Mouse (Mus musculus): Measurements from ENCODE around the gene Dct. TPM values are rescaled to one million over a fixed set of nuclear protein-coding genes. Genes with fewer than 3 reads are reported as not detected.

Gene Dct
- under 1 TPM; 0.46 to 0.52 TPM for total RNA-seq (2021)

DNA sequence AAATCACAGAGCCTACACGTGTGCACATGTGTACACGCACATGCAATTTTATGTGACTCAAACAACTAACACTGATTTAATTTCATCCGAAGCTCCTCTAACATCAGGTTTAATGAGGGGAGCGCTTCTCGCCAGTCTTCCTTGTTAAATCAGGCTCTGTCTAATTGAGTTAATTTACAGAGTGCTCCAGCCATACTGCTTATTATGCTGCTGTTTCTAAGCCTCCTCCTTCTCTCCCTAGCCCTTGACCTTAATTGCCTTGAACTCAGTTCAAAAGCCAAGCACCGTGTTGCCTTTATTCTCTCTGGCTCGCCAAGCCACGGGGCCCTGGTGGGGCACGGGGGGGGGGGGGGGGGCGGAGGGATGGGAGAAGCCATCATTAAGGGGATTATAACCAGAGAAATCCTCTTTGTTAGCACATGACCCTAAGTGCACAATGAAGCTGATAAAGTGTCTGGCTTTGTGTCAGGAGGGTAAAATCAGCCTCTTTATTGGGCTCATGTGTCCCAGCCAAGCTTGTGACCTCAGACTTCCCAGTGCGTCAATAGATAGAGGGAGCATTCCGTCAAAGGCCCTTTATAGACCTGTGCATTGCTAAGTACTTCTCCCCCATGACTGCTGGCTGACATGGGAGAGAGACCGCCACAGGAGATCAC is at the start of gene Dct:
Dct (minus strand) TSS at position 270 of the 656 bp plus-strand sequence.
- DNase-seq = no peak

DNA sequence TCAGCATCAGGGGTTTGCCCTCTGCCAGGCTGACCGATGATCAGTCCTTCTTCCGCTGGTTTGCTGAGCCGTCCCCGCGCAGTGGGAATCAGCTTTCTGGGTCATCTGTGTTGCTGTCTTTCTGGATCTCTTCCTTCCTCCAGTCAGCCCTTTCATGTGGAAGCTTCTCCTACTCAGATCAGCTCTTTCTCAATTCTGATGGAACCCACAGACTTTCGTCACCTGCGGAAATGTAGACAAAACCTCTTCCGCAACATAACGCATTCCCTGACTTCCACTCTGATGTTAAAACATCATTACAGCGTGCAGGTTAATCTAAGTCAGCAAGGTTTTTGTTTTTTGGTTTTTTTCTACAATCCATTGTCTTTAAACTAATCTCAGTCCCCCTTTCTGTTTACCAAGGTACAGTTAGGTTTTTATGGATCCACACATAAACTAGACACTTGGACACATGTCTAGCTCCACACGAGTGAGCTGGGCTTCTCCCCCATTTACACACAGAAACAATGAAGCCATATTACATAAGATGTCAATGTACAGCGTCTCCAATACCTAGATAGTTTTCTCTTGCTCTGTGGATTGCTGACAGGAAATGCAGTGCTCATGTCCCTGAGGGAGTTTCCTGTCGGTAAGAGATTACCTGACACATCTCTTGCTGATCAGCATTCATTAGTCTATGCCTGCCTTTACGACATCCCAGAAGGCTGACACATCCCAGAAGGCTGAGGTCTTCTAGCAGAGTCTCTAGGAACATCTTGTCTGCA is 49.4 kb upstream of the Dct start:
- no peak for DNase-seq

DNA sequence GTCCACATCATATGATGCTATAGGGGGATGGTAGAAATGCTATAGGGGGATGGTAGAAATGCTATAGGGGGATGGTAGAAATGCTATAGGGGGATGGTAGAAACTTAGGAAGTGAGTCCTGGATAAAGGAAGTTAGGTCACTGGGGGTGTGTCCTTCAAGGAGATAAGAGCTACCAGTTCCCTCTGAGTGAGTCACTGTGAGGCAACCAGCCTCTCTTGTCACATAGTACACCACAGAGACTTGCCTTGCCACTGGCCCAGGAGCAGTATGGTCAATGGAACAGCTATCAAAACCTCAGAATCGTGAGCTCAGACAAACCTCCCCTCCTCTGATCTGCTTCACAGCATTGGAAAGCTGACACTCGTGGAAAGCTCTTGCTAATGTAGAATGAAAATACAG is 46.2 kb upstream of the Dct start:
- no peak for DNase-seq

DNA sequence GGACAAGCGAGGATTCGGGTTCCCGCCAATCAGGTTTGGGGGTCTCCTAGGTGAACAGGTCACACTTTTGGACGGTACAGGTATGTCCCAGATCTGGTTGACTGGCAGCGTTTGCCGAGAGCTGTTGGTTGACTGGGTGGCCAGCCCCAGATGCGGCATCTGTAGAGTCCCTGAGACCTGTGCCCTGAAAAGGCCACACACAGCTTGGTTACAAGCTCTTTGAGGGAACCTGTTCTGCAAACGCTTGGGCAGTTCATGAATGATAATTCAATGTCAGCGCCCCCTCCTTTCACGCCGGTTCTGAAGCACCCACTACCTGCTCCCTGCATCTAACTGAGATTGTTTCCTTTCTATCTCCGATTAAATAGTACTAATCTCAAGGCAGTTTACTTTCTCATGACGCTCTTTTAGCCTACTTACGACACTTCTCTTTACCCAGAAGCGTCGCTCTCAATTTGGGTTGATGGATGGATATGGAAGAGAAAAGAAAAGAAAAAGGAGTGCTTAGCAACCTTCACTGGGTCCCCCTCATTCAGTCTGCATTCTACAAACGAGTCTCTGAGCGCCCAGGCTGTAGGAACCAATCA is 37.9 kb upstream of the Dct start:
- peak in 1 of 2 experiments; percentile 45 for DNase-seq

DNA sequence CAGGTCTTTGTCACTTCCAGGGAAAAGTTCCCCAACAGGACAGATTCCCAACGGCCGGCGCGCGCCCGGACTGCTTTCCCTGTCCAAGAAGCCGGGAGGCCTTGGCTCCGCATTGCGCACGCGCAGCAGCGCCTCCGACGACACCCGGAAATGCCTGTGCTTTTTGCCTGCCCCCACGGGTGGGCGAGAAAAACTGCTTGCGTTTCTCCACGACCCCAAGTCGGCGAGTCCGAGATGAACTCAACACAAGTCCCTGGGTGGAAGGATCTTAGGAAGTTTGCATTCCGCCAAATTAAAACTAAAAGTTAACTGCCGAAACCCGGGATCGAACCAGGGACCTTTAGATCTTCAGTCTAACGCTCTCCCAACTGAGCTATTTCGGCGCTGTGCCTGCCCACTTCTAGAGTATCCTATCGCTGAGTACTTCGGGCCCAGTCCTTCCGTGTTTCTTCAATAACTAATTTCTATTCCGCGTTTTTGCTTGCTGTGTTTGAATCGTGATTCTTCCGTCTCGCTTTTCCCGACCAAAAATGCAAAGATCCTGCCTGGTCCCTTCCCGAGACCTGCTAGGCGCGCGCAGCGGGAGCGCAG is 37.3 kb upstream of the Dct start:
- DNase-seq = peak; percentile 89

DNA sequence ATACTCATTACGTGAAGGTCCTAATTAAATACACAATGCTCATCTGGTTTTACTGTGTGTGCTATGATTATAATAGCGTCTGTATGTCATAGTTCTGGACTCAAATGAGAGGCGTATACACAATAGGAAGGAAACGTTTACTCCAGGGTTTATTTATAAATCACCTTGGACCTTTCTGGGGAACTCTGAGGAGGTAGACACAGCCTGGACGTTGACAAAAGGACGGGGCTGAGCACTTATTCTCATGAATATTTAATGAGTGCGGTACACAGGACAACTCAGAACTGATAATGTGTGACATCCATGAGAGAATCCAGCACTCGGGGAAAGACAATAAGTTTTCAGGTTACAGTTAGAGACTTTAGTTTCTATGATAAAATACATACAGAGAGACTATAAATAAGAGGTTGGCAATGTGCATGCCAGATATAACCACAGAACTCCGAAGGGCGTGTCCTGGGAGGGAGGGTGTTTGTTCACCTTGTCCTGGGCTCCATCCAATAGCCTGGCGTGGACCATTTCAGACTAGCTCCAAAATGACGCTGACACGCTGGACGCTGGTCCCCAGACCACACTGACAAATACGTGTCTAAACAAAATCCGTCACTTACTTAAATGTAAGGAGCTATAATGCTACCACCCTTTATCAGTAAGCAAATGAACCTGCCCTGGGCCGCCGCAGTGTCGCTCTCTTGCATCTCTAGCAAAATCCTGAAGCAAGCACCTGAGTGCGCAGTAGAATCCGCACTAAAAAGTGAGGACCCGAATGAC is 36.6 kb upstream of the Dct start:
- no peak for DNase-seq

DNA sequence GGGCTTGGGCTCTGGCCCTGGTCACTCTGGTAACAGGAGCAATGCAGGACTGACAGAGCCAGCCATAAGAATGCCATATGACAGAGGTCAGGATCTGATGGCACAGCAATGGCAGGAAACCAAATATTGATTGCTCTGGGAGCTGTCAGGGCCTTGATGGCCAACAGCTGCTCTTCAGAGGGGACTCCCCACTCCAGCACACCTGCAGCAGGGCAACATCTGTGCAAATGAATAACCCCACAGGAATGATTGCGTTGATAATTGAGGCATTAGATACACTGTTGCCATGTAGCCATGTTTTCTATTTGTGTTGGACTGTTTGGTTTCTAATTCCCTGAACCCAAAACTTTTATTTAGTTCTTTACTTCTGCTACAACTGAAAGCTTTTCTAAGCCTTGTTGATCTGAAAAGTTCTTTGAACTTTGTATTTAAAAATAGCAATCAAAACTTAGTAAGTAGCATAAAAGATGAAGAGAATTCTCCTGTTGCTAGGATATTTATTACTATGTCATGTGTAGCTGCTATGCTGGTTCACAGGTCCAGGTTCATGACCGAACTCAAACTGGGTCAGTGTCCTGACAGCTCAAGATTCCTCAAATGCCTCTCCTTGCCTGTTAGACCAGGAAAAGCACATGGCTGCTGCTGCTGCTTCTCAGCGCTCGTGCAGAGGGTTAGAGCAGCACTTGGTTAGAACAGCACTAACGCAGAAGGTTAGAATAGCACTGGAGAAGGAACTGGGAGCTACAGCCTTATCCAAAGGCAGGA is 34.4 kb upstream of the Dct start:
- no peak for DNase-seq

DNA sequence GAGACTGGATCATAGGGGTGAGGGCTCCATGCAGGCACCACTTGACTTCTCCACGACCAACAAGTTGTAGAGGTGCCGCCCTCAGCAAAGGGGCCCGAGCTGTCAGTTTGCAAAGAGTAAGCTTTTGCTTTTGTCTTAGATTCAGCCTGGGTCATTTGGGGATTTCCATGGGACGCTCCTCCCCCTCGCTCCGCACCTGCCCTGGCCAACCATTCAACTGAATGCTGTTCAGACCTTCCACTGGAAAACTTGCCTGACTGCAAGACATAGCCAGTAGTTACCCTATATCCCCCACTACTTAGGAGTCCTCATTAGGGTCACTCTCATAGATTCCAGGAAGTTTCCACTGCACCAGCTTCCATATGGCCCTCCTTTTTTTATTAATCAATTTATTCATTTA is 31.8 kb upstream of the Dct start:
- DNase-seq = no peak

DNA sequence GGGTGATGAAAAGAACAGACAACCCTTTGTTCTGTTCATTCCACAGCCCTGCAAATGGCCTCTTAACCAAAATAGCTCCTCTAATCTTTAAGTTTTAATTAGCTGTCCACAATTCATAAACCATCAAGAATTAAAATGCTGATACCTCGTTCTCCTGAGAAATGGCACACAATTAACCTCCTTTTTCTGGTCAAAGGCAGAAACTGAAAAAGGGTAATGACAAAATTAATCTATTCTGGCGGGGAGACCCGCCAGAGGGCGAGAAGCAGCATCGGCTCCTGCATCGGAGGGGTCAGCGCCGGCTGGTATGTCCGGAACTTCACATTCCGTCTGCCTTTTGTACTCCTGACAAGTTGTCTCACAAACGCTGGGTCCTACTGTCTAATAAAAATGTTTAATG is 28.6 kb upstream of the Dct start:
- no peak for DNase-seq

DNA sequence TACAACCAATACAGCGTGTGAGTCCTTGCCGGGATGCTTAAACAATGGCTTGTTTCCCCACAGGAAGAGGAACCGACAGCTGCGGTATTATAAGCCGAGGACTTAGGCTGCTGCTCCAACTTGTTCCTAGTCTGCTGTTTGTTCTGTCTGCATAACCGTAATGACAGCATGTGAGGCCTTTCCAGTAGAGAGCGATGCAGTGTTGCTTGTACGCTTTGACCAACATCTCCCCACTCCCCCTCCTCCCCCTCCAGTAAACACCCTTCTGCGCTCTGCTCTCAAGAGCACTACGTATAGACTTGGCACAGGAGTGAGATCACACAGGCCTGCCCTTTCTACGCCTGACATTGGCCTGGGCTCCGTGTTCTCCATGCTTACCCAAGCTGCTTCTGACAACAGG is 18.1 kb upstream of the Dct start:
- DNase-seq = no peak

DNA sequence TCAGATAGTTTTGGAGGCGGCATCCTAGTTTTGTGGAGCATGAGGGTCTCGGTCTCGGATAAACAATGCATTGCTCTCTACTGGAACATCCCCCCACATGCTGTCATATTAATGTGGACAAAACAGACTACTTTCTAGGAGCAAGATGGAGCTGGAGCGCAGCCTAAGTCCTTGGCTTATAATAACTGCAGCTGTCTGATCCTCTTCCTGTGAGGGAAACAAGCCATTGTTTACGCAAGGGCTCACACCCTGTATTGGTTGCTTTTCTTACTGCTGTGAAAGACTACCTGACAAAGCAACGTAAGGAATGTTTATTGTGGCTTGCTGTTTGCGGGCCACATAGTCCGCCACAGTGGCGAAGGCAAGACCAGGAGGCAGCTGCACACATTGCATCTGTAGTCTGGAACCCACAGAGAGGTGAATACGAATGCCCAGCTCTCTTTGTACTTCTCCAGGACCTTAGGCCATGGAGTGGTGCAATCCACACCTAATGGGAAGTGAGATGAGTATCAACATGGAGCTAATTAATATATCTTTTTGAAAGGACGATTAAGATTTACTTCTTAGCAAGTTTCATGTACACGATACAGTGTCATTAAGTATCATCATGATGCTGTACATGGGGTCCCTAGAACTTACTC is 17.5 kb upstream of the Dct start:
- no peak for DNase-seq

DNA sequence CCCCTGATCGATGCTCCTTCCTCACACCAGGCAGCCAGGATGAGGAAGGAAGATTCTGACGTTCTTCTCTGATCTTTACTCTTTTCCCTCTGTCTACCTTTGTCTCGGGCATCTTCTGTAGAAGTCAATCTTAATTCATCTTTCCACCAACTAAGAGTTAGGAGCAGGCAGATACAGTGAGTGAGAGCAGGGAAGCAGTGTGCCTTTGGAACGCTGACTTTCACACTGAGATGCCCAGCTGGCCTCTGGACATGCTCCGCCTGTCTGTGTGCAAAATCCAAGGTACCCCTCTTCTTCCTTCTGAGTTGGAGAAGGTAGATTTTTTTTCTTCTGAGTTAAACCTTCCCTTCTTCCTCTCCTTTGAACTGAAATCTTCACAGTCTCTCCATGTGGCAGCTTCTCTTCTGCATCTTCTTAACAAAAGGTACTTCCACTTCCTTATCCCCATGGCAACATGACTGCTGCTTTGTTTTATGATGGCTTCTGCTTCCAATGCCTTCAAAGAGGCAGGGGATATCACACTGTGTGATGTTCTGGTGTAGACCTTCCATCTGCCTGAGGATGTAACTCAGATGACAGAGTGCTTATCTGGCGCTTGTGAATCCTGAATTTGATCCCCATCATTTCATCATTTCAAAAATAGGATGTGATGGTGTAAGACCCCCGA is 9.9 kb upstream of the Dct start:
- DNase-seq = no peak

DNA sequence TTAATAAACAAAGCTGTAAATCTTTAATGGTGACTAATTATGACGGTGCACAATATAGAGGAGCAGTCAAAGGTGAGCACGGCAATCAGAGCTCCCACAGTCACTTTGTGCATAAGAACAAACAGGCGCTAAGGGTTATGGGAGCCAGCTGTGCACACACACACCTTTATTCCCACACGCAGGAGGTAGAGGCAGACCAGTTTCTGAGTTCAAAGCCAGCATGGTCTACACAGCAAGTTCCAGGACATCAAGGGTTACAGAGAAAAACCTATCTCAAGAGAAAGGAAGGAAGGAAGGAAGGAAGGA is 6.5 kb upstream of the Dct start:
- no peak for DNase-seq

DNA sequence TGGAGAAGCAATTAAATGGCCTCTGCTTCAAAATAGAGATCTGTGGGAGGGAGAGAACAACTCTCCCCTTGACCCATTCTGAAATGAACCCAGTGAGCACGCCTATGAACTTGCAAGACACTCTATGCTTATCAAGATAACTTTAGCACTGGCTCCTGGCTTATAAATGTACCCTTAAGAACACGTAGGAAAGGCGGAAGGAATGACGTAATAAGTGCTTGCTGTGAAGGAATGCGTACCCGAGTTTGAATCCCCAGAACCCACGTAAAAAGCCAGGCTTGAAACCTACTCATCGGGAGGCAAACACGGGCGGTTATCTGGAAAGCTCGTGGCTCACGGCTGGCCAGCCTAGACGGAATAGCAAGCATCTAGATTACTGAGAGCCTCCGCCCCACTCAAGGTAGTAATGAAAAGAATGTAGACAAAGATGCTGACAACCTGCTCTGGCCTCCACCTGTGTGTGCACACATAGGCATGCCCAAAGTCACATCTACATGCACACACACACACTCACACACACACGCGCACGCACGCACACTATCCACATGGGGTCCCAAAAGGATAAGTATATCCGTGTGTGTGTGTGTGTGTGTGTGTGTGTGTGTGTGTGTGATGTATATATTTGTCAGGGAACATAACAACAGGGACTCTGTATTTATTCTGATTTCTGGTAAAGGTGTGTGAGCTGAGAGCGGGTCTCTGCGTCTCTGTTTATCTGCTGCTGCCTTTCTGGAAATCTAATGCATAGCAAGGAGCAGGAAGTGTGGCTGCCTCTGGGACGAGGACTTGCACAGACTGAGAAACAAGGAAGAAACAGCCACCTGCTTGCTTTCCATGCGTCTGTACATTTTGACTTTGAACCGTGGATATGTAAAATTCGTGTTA is 5.9 kb upstream of the Dct start:
- no peak for DNase-seq

DNA sequence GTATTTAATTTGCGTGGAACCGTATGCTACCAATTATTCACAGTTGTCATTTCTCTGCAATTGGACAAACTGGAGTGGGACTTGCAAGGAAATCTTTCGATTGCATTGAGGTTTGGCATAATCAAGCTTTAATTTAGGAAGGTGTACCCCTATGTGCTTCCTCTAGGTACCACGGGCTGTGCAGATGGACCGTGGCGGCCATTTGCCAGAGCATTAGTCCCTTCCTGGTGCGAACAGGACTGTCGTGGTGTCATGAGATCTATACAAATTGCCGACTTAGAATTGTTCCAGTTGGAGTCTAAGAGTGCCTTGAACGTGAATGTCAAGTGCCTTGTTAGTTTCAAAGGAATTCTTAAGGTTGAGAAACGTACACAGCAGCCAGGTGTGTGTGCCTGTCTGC is 726 bp upstream of the Dct start:
- DNase-seq = no peak

DNA sequence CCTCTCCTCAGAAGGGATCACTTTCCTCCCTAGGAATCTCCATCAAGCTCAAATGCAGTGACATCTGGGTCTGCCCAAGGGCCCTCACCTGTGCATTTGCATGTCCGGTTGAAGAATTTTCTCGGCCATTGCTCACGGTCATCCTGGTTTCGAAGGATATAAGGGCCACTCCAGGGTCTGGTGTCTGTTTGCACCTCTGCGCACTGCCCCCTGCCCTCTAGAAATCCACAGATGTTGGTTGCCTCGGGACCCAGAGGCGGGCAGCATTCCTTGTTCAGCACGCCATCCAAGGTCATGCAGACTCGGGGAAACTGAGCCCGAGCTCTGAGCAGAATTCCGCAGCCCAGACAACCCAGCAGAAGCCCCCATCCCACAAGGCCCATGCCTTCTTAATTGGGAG is 648 bp downstream of the Dct start:
- no peak for DNase-seq

DNA sequence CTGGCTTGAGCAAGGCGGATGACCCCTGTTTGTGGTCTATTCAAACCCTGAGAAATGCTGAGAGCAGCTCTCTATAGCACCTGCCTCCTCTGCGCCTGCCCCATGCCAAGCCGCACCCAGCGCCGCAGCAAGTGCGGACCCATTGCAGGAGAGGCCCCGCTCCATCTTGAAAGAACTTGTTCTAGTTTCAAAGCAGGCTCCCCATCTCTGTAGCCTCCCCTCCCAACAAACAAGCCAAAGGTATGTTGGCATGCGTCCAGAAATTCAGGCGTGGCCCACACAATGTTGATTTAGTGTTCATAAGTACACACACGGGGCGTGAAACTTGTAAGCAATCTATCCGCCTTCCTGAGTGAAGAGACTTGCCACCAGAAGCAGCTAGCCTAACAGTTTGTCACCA is 1.1 kb downstream of the Dct start:
- DNase-seq = no peak

DNA sequence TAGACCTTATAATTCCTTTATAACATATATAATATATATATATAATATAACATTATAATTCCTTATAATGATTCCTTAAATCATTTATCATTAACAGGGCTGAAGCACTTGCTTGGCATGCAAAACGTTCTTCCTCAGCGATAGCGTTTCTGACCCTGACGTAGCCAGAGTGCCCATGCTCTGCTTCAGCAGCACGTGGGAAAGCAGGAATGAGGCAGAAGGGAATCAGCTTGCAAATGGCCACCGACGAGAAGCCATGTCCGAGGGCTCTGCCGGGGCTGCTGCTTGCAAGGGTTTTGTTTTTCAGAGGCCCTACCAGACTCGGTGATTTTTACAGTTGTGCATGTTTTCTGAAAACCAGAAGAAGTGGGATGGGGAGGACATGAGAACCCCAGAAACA is 1.6 kb downstream of the Dct start:
- DNase-seq = no peak

DNA sequence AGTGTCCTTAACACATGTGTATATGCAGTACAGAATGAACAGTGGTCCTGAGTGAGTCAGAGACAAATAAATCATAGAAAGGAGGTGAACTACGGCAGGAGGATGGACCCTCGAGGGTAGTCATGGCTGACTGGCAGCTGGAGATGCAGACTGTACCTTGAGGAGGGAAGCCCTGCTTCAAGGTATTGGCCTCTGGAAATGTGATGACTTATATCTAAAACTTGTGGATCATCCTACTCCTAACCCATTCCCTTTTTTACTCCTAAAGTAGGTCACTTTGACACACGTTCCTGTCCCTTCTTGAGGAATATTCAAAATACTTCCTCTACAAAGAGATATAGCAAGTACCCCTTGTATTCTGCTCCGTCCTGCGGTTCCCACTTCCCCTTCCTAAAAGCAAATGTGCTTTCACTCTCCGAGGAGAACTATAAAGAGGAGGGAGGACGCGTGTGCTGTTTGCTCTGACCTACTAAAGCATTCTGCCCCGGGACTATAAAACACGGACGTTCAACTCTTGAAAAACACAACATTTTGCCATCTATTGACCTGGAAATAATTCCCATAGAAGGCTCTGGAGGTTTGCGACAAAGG is 2.3 kb downstream of the Dct start:
- DNase-seq = no peak

DNA sequence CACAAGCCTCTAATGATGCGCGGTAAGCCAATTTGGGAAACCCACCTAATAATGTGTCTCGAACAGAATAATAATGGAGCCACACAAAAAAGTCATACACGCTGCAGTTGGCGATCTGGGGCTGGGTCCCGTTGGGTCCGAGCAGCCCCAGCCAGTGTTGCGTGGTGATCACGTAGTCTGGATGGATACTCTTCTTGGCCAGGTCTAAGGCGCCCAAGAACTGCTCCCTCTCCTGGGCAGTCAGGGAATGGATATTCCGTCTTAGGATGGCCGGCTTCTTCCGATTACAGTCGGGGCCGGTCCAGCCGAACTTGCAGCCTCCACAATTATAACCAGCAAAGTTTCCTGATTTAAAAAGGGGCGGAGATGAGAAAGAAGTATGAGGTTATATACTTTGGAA is 9.1 kb downstream of the Dct start:
- peak in 1 of 2 experiments; percentile 9 for DNase-seq

Data from layer of hippocampus, postnatal 36 days (tissue).